Mouse (Mus musculus) E14TG2a.4 (cell line): Measurements from ENCODE around the gene Klhl21.

Experiments used
- CTCF ChIP-seq: conservative IDR thresholded peaks from 2 replicates; pipeline ENCODE4 v1.5.1; 2014; ENCODE audit warnings: low read length
- NANOG ChIP-seq: IDR thresholded peaks from 2 replicates; pipeline ENCODE4 v1.6.1; 2014; ENCODE audit warnings: borderline replicate concordance, low read length, mixed read lengths
- POU5F1 ChIP-seq: IDR thresholded peaks from 2 replicates; pipeline ENCODE4 v1.6.1; 2014; ENCODE audit warnings: low read length, borderline replicate concordance

DNA sequence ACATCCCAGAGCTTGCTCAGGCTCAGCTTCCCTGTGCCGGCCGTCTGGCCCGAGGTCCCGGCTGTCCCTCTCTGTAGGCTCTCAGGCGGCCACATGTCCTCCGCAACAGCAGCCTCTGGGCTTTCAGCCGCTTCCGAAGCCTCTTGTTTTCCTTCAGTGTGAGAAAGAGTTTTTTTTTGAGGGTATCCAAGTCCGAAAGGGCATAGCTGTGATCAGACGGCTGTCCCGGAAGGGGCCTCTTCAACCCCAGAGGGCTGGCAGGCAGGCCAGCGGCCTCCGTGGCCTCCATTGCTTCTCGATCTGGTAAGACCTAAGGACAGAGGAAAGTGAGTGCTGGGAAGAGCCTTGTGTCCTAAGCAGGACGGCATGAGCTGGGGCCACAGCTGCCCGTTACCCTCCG is 25.6 kb upstream of the Klhl21 start:
- TF ChIP-seq CTCF (no peak), POU5F1 (no peak), NANOG (no peak)
